Mouse (Mus musculus) fat pad, adult 2 months (tissue): ENCODE results near the gene Mta2.
"Not testable (repeated sequence)": the region's sequence is repeated elsewhere in the genome, so short reads cannot be mapped to it uniquely, and the experiment has no call there.

Experiments
- DNase-seq: peaks from one replicate; pipeline ENCODE4 v3.0.0-alpha.2; 2011; ENCODE audit warnings: low read depth, low spot score; ENCODE audit errors: extremely low read depth

Gene Mta2

DNA sequence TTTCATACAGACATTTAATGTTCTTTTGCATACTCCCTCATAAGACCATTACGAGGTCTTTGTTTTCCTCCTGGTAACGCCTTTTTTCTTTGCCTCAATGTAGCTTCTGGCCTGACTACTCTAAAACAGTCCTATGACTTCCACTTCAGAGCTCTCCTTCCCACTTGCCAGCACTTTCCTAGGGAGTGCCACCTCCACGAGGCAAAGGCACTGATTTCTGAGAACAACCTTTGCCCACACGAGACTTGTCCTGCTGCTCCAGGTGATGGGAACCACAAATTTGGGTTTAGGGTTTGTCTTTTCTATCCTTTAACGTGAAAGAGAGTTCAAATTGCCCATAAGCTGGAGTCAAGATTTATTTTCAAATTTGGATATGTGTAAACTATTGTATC lies 24.5 kb downstream of the Mta2 start:
- no peak for DNase-seq

DNA sequence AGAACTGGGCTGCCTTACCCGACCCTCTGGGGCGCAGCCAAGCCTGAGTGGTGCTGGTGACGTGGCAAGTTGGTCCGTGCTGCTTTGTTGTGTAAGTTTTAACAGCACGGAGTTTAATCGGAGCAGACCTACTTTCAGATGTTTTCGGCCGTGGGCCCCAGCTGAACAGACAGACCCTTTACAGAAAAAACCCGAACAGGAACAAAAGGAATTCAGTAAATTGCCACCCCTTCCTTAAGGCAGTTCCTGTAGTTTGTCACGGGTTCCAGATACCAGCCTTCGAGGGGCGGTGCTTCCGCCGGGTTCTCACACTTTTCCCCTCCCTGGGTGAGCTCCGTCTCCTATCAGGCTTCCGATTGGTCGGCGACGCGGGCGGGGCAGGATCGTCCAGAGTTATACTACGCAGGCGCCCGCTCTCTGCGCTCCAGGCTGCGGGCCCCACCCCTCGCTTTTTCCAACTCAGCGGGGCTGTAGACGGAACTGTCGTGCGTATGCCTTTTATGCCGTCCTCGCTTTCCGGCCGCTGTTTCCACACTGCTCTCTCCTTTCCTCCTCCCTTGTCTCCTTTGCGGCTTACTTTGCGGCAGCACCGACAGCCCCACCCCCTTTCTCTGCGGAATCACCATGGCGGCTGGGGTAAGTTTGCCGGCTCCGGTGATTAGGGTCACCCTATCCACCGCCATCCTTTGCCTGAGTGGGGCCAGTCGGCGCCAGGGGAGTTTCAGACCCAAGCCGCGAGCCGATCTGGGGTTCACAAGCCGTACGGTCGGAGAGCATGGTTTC lies 25.1 kb downstream of the Mta2 start, which contains the start of gene Eef1g:
Gene Eef1g, plus strand, starts transcription at position 452 of the 783 bp plus-strand sequence.
- peak; percentile 91 for DNase-seq

DNA sequence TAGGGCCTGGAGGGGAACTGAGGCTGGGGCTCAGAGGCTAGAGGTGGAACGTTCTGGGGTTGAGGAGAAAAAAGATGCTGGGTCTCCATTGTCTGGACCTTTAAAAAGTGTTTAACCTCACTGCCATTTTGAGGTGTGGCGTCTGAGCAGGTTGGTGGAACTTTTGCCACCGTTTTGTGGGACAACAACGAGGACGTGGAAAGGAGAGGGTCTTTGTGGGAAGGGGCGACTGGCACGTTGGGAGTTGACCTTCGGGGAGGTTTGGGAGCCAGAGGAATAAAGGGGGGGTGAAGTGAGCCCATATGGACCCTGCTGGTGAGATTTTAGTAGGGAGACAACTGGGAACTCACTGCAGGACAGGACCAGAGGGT lies 25.7 kb downstream of the Mta2 start:
- DNase-seq, result no peak

DNA sequence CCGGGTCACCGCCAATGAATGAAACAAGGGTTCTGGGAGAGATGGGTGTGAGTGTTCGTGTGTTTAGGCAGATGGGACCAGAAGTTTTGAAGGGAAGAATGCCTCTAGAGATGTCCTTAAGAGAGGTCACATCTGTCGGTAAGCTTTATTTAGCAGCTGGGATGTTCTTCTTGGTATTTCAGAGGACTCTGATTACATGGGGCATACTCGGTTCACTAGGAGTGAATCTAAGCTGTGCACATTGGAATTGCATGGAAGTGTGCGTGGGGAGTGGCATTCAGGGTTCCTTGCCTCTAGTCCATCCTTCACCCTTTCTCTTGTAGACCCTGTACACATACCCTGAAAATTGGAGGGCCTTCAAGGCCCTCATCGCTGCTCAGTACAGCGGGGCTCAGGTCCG lies 26.2 kb downstream of the Mta2 start:
- no peak for DNase-seq

DNA sequence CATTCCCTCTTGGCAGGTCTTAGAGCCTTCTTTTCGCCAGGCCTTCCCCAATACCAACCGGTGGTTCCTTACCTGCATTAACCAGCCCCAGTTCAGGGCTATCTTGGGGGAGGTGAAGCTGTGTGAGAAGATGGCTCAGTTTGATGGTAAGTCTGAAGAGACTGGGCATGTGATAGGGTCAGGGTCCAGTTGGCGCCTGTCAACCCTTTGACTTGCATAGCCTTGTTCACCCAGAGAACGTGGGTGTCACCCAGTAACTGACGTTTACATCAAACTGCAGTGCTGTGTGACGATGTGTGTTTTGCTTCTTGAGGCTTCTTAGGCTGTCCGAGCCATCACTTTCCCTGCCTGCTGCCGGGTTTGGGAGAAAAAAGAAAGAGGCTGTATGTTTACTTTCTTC lies 30.8 kb downstream of the Mta2 start:
- not testable (repeated sequence) for DNase-seq

DNA sequence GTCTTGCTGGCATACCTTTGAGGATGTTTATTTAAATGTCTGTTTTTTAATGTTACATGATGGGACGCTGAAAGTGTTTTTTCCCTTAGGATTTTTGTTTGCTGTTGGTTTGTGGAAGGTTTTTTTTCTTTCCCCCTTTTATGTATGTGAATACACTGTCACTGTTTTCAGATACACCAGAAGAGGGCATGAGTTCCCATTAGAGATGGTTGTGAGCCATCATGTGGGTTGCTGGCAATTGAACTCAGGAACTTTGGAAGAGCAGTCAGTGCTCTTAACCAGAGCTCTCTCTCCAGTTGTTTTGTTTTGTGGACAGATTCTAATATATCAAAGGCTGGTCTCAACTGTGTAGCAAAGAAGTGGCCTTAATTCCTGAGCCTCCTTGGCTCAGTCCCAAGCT lies 33.0 kb downstream of the Mta2 start:
- DNase-seq, result no peak

DNA sequence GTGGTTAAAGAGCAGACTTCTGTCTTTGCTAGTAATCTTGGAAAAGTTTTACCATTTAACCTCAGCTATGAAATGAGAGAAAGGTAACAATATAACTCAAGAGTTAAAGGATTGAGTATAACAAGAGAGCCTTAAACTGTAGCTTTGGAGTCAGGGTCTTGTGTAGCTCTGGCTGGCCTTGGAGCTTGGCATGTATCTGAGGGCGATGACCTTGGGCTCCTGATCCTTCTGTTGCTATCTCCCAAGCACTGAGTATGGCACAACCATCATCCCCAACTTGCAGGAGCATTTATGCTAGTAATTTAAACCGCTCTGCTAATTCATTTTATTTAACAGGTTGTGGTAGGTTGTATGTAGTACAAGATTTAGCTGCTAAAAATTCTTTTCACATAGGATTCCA lies 33.8 kb downstream of the Mta2 start:
- DNase-seq, result no peak

DNA sequence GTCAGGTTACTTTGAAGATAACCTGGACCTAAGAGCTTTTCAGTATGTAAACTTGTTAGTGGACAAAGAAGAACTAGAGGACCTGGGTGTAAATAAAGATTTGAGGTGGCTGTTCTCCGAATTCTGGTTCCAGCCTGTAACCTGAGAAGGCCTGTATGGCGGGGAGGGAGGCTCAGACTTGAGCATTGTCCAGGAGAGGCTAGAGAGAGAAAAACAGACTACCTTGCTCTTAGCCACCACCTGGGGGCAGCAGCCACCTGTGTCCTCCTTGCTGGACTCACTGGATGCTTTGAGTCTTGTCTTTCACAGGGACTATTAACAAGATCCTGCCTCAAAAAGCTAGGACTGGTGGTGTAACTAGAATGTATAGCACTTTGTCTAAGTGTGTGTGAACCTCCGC lies 34.9 kb downstream of the Mta2 start:
- DNase-seq, result no peak

GRCm38 (mm10) chr19:8980771-8981170 lies 39.1 kb downstream of the Mta2 start:
- DNase-seq, result no peak

- no peak for DNase-seq
Observed at GRCm38 (mm10) chr19:8981450-8982168, 39.9 kb downstream of the Mta2 start.

- no peak for DNase-seq
Observed at GRCm38 (mm10) chr19:8982303-8983149, 40.9 kb downstream of the Mta2 start.

DNA sequence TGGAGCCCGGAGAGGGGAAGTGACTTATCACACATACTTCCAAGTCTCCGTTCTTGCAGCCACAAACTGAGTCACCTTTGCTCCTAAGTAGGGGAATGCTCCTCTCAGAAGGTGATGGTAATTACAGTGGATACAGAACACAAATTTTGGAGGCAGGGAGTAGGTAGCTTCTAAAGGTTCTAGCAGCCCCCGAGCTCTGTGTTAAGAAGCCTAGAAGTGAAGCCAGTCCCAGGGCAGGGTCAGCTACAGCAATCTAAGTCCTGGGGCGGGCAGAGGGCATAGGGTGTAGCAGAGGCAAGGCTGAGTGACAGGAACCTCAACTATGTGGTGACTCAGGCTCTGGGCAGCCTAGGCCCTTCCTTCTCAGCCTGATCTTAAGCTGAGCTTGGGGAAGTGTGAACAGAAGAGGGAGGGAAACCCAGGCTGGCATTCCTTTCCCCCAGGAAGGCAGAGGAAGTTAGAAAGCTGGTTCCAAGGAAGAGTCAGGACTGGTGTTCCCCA lies 41.5 kb downstream of the Mta2 start:
- no peak for DNase-seq

GRCm38 (mm10) chr19:8984255-8984868 lies 42.7 kb downstream of the Mta2 start:
- DNase-seq, result no peak

DNA sequence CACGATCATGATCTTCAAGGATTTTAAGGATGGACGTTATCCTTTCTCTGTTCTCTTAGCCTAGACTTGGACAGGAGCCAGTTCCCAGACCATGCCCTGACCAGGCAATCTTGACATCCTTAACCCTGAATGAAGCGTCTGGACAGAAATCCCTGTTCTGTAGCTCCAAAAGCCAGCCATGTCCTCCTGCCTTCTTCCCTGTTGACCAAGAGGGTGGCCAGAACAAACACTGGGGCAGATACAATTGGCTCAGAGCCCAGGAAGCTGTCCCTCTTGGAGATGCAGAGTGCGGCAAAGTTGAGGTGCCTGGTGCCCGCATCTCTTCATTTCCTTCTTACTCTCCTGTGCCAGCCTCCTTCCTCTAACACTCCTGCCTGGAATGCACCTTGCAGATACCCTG lies 44.2 kb downstream of the Mta2 start:
- DNase-seq, result no peak

DNA sequence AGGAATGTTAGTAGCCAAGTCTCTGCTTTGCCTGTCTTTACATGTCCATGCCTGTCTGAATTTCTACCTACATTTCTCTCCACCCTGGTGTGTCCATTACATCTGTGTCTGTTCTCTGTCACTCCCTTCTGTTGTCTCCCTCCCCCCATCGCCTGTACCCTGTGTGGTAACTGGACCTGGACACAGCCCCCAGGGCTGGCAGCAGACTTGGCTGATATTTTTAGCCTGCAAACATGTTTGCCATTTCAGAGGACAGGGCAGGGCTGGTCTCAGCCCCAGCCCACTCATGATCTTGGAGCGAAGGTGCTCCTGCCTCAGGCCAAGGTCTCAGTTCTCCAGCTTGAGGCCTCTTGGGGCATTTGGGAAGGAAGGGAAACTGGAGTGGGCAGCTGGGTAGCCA lies 46.1 kb downstream of the Mta2 start:
- DNase-seq, result no peak

DNA sequence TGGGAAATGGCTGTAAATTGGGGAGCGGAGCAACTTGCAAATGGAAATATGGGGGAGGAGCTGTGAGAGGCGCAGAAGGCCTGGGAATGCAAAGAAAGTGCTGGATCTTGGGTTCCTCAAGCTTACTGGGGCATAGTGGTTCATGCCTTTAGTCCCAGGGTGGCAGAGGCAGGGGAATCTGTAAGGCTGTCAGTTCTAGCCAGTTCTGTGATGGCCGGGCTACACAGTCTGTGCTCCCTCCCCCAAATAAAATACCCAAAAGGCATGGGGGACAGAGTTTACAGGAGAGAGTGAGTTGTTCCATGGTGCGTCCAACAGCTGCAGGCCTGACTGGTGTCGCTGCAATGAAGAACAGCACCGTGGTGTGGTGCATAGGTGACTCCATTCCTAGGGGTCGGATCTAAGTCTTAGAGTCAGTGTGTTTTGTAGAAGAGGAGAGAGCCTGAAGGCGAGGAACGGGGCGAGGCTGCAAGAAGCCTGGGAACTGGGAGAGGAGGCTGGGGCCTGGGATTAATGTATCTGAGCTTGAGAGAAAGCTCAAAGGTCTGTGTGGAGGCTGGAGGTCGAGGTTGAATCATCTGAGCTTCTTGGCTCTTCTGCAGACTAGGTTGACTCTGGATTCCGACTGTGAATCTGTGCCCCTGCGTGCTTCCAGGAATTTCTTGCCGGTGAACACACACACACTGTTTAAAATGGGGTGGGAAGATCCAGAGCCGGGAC lies 46.8 kb downstream of the Mta2 start:
- no peak for DNase-seq

- DNase-seq, result no peak
Observed at GRCm38 (mm10) chr19:8989066-8989566, 47.4 kb downstream of the Mta2 start, which contains the start of gene Ahnak. TSS of gene Ahnak (plus strand) at chr19:8989284.

- DNase-seq, result no peak
Observed at GRCm38 (mm10) chr19:8989567-8990431, 48.1 kb downstream of the Mta2 start.

DNA sequence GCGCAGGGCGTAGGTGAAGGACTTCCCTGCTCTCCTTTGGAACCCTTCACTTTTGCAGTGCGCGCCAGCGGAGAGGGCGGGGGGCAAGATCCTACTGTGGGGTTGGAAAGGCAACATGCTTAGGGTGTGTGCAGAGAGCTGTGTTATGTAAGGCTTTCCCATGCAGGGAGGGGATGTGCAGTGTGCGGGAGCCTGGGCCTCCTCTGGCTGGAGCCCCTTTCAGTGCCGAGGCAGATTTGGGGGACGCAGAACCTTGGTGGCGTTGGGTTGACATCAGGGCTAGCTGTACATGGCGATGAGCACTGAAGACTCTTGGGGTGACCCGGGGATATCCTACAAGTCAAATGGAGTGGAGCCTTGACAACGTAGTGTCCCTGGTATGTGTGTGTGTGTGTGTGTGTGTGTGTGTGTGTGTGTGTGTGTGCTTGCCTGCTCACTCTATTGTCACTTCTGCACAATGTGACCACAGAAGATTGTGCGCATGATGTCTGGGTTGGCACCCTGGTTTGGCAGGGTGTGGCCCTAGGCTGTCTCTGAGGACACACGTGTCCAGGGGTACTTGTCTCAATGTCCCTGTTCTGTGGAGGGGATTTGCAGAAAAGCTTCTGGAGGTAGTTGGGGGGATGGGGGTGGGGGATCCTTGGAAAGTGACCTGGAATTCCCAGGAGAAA lies 48.9 kb downstream of the Mta2 start:
- no peak for DNase-seq
